In genomic region chr15:79882623-79883267, GRCm38 (mm10) we compare ENCODE assay signal across 9 mouse cellular contexts. TPM values are rescaled to one million over a fixed set of nuclear protein-coding genes. Genes with fewer than 3 reads are reported as not detected.
DNase-seq lines count a peak whose midpoint lies in the region; ATAC-seq and TF ChIP-seq lines count a peak whose summit lies in the region.
"Had no signal": no experiment of that assay in that cellular context is flagged by ENCODE, and none has a peak within 500 bp of the region (broad histone marks: within the 10 kb centered on the region; RNA-seq: fewer than 3 reads in every experiment).

No protein-coding gene starts in this region.

- H3K9ac ChIP-seq in lung, embryonic 14.5 days, result 0 out of 2 replicates have a peak overlapping the region, but pooled peaks have one; percentile 18
- H3K9ac ChIP-seq in midbrain, embryonic 14.5 days (replicated peaks; ENCODE audit: low read length), result peak overlapping the region; percentile 69

- TF ChIP-seq CTCF in lung, embryonic 14.5 days (IDR thresholded peaks at IDR 0.05; ENCODE audit: low read depth), result no peak

- no peak for DNase-seq in lung, embryonic 14.5 days
- DNase-seq in lung, postnatal 14 days, result no peak
- peak; percentile 62 for DNase-seq in cerebellum, adult 11-12 months
- DNase-seq in frontal cortex, postnatal 36 days (ENCODE audit: low spot score in 2 of 2), result peak; percentile 61 to 82
- peak; percentile 63 for DNase-seq in left cerebral cortex, adult 11 months (ENCODE audit: low spot score)
- DNase-seq in midbrain, embryonic 14.5 days, result peak; percentile 84
- no peak for DNase-seq in urinary bladder, postnatal 4 days (ENCODE audit: low spot score in 2 of 2)

- H3K4me2 ChIP-seq in lung, embryonic 14.5 days, result peak overlapping the region; percentile 68
- peak overlapping the region; percentile 77 for H3K4me2 ChIP-seq in midbrain, embryonic 14.5 days (ENCODE audit: low read length)

- peaks cover 6% of the 10 kb centered on the region; the same call in 1 of the 2 replicates for H3K4me1 ChIP-seq in lung, embryonic 14.5 days (ENCODE audit: insufficient read depth)
- peaks cover 5% of the 10 kb centered on the region; the same call in 1 of the 2 replicates for H3K4me1 ChIP-seq in midbrain, embryonic 14.5 days (ENCODE audit: control insufficient read depth, insufficient read depth, low read length)

- H3K27me3 ChIP-seq in lung, embryonic 14.5 days (ENCODE audit: insufficient read depth, low read length), result peaks cover 3% of the 10 kb centered on the region; the same call in 1 of the 2 replicates
- no peaks in the 10 kb centered on the region for H3K27me3 ChIP-seq in midbrain, embryonic 14.5 days (ENCODE audit: control insufficient read depth, insufficient read depth, low read length)

- WGBS in lung, embryonic 14.5 days, result 27% methylated on average over 19 of the region's 19 CpGs
- 17% methylated on average over 19 of the region's 19 CpGs for WGBS in midbrain, embryonic 14.5 days

- H3K36me3 ChIP-seq in lung, embryonic 14.5 days (ENCODE audit: insufficient read depth), result no peaks in the 10 kb centered on the region
- H3K36me3 ChIP-seq in midbrain, embryonic 14.5 days (ENCODE audit: control insufficient read depth, insufficient read depth, low read length), result no peaks in the 10 kb centered on the region

- H3K4me3 ChIP-seq in lung, embryonic 14.5 days (ENCODE audit: low read depth, low read length), result peak overlapping the region; percentile 40
- peak overlapping the region; percentile 43 for H3K4me3 ChIP-seq in midbrain, embryonic 14.5 days (replicated peaks; ENCODE audit: low read depth, low read length)

- H3K27ac ChIP-seq in lung, embryonic 14.5 days (ENCODE audit: low read depth), result no peak overlapping the region
- peak overlapping the region; percentile 92 for H3K27ac ChIP-seq in midbrain, embryonic 14.5 days (replicated peaks; ENCODE audit: low read depth, low read length)

- ATAC-seq in lung, embryonic 14.5 days (ENCODE audit: insufficient read depth), result no peak
- peak; percentile 77 for ATAC-seq in midbrain, embryonic 14.5 days (ENCODE audit: low FRiP score, low TSS enrichment)
- no peak for ATAC-seq in monocyte, adult 5-6 weeks (replicated peaks; ENCODE audit: insufficient number of reproducible peaks, low FRiP score, low TSS enrichment, poor library complexity, severe bottlenecking)

- H3K9me3 ChIP-seq in lung, embryonic 14.5 days (ENCODE audit: low read depth, low read length), result no peaks in the 10 kb centered on the region
- no peaks in the 10 kb centered on the region for H3K9me3 ChIP-seq in midbrain, embryonic 14.5 days (ENCODE audit: control insufficient read depth, low read length)

RNA-seq across cellular contexts. Expression of gene Apobec3, which starts 8.7 kb away (rescaled TPM):
- 19.8 and 23.2 TPM in 2 replicates for polyA plus RNA-seq in lung, embryonic 14.5 days (2014; fragmentation: Nextera tagmentation; extraction: Ambion mirVana)
- 0.92 and 5.0 TPM in 2 replicates for polyA plus RNA-seq in midbrain, embryonic 14.5 days (2014; fragmentation: Nextera tagmentation; extraction: Ambion mirVana)
- total RNA-seq in monocyte, adult 5-6 weeks (2017), result 85.0 to 218 TPM (median 113 TPM) in 3 replicates

RNA-seq across cellular contexts. Expression of gene Cbx6, which starts 48.3 kb away (rescaled TPM):
- polyA plus RNA-seq in lung, embryonic 14.5 days (2014; fragmentation: Nextera tagmentation; extraction: Ambion mirVana), result 43.1 and 47.1 TPM in 2 replicates
- polyA plus RNA-seq in midbrain, embryonic 14.5 days (2014; fragmentation: Nextera tagmentation; extraction: Ambion mirVana), result 46.7 and 52.1 TPM in 2 replicates
- total RNA-seq in monocyte, adult 5-6 weeks (2017), result 2.5 to 7.1 TPM (median 6.5 TPM) in 3 replicates

RNA-seq across cellular contexts. Expression of gene Npcd, which starts 48.7 kb away (rescaled TPM):
- not detected in 2 replicates for polyA plus RNA-seq in lung, embryonic 14.5 days (2014; fragmentation: Nextera tagmentation; extraction: Ambion mirVana)
- polyA plus RNA-seq in midbrain, embryonic 14.5 days (2014; fragmentation: Nextera tagmentation; extraction: Ambion mirVana), result 0.26 TPM in 1 of 2 replicates, not detected in the other
- total RNA-seq in monocyte, adult 5-6 weeks (2017), result not detected in 3 replicates
- total RNA-seq: common myeloid progenitor, adult 5-6 weeks had no signal

Comparison
In these comparisons a context has a peak if more than half of its experiments do, and no peak if none do; other contexts are left out.
1. DNase-seq: peak in cerebellum, adult 11-12 months (single experiment), frontal cortex, postnatal 36 days (2 of 2), left cerebral cortex, adult 11 months (single experiment) and midbrain, embryonic 14.5 days (single experiment); none in lung, embryonic 14.5 days (single experiment), lung, postnatal 14 days (single experiment) and urinary bladder, postnatal 4 days (0 of 2).